ENCODE assay signal across 8 mouse cellular contexts in genomic region chr7:84409241-84409895, GRCm38 (mm10). TPM values are rescaled to one million over a fixed set of nuclear protein-coding genes. Genes with fewer than 3 reads are reported as not detected.
DNase-seq lines count a peak whose midpoint lies in the region; TF ChIP-seq lines count a peak whose summit lies in the region.

No protein-coding gene starts in this region.

- peaks cover 6% of the 10 kb centered on the region; the same call in 1 of the 2 replicates for H3K27me3 ChIP-seq in hindbrain, embryonic 10.5 days (ENCODE audit: insufficient read depth, poor library complexity, severe bottlenecking)
- peaks cover 8% of the 10 kb centered on the region; the same call in 1 of the 2 replicates for H3K27me3 ChIP-seq in small intestine, adult 2 months (ENCODE audit: control insufficient read depth, insufficient read depth, low read length)

- 2% methylated on average over 39 of the region's 39 CpGs for WGBS in hindbrain, embryonic 10.5 days
- WGBS in small intestine, adult 2 months = 2% methylated on average over 38 of the region's 39 CpGs

- H3K9me3 ChIP-seq in hindbrain, embryonic 10.5 days = no peaks in the 10 kb centered on the region

- peaks cover 43% of the 10 kb centered on the region for H3K4me1 ChIP-seq in hindbrain, embryonic 10.5 days (replicated peaks)
- H3K4me1 ChIP-seq in small intestine, adult 2 months (ENCODE audit: control insufficient read depth, insufficient read depth, insufficient read length, low read length) = peaks cover 3% of the 10 kb centered on the region

- peak overlapping the region; percentile 99 for H3K27ac ChIP-seq in hindbrain, embryonic 10.5 days
- no peak overlapping the region for H3K27ac ChIP-seq in small intestine, adult 2 months (ENCODE audit: insufficient read depth, low read depth, low read length)

- TF ChIP-seq POLR2A in small intestine, adult 2 months (IDR thresholded peaks at IDR 0.05; ENCODE audit: low read depth, low read length) = no peak

- peaks cover 24% of the 10 kb centered on the region for H3K36me3 ChIP-seq in hindbrain, embryonic 10.5 days
- no peaks in the 10 kb centered on the region for H3K36me3 ChIP-seq in small intestine, adult 2 months (ENCODE audit: control insufficient read depth, insufficient read depth, low read length)

- no peak for TF ChIP-seq CTCF in small intestine, adult 2 months (IDR thresholded peaks at IDR 0.05; ENCODE audit: extremely low read depth, insufficient read length, insufficient replicate concordance, low read depth, low read length)

- H3K4me3 ChIP-seq in hindbrain, embryonic 10.5 days = peak overlapping the region; percentile 73
- H3K4me3 ChIP-seq in small intestine, adult 2 months (ENCODE audit: low read depth, low read length) = peak overlapping the region; percentile 64

- DNase-seq in thymus, postnatal 4 days = peak; percentile 14
- DNase-seq in thymus, postnatal 0 days (ENCODE audit: low spot score) = no peak
- DNase-seq in embryo, embryonic 11.5 days (ENCODE audit: low read depth, low spot score) = peak; percentile 26
- no peak for DNase-seq in hindbrain, embryonic 10.5 days (ENCODE audit: low spot score)
- DNase-seq in layer of hippocampus, adult 9-11 months = peak; percentile 59
- peak; percentile 26 for DNase-seq in lung, postnatal 10 days
- no peak for DNase-seq in natural killer cell, adult 2 months (ENCODE audit: low spot score in 2 of 2)

RNA-seq across cellular contexts. Expression of gene Arnt2, which starts 0.6 kb away (rescaled TPM):
- 0.61 and 1.3 TPM in 2 replicates for polyA plus RNA-seq in thymus, postnatal 0 days (2015; fragmentation: Nextera tagmentation; extraction: Ambion mirVana)
- 22.6 and 30.1 TPM in 2 replicates for polyA plus RNA-seq in hindbrain, embryonic 10.5 days (2016; fragmentation: Nextera tagmentation; extraction: Ambion mirVana)
- polyA plus RNA-seq in small intestine, adult 2 months (2012; rRNA removed) = 0.58 and 3.2 TPM in 2 replicates

Comparison
In these comparisons a context has a peak if more than half of its experiments do, and no peak if none do; other contexts are left out.
1. DNase-seq: peak in thymus, postnatal 4 days (single experiment), embryo, embryonic 11.5 days (single experiment), layer of hippocampus, adult 9-11 months (single experiment) and lung, postnatal 10 days (single experiment); none in thymus, postnatal 0 days (single experiment), hindbrain, embryonic 10.5 days (single experiment) and natural killer cell, adult 2 months (0 of 2).